Mouse (Mus musculus) monocyte, adult 2 months (primary cell): ENCODE data around the gene Hivep3.

ENCODE experiments used
- DNase-seq, 2 experiments: peaks; one replicate each; pipeline ENCODE4 v3.0.0; 2022; ENCODE audit warnings: low spot score in 2 of 2, low read depth in 1 of 2

Gene Hivep3

GRCm38 (mm10) chr4:119815133-119815792 is 81.7 kb downstream of the Hivep3 start:
- no peak for DNase-seq

DNA sequence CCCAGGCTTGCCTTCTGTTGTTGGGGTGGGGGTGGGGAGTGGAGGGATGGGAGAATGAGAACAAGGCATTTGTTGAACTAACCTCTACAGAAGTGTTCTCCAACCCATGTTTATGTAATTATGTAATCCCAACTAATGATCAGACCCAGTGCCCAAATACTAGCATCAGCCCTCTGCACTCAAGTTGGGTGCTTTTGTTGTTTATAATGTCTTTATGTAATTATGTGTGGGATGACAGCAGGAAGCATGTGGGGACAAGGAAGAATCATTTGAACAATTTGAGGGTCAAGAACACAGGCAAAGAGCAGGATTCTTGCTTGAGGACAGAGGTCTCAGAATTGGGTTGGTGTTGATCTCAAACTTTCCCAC is 82.2 kb downstream of the Hivep3 start:
- no peak for DNase-seq

DNA sequence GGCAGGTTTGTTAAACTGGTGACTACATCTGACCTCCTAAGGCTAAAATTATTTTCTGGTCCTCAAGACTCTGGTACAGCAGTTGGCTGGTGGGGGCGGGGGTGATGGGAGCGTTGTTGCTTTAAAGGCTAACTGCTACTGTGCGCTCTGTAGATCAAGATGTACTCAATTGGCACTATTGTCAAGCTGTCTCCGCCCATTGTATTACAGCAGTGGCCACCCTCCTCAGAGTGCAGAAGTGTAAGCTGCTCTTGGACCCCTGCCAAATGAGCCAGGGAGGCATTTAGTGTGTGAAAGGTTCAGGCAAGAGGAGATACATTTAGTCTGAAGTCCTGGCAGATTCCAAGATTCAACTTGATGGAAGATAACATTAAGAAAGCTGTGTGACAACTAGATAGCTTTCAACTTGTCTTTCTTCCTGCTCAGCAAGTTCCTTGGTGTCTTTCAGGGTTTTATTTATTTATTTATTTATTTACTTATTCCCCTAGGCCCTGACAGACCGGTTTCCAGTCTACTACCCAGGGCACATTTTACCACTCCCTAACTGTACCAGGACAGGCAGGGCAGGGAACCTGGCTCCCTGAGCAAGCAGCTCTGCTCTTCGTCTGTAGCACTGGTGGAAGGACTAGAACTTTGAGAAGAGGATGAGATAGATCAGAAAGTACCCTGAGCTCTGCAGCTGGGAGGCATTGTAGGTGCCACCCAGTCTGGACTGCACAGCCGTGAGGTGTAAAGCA is 83.2 kb downstream of the Hivep3 start:
- DNase-seq, result no peak

GRCm38 (mm10) chr4:119825956-119826355 is 92.4 kb downstream of the Hivep3 start:
- no peak for DNase-seq

DNA sequence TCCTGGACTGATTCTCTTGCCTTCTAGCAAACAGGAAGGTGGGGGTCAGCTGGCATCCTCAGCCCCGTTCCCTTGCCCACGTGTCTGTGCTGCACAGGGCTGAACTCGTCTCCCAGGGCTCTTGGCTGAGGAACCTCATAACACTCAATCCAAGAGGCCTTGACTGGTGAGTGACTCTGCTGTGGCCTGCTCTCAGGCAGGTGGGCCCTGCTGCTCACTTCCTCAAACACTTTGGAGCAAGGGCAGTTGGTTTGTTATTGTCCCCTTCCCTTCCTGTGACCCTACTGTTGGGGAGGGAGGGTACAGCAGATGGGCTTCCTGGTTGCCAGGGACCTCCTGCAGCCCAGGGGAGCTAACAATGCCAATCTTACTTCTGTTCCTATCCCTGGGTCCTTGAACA is 94.8 kb downstream of the Hivep3 start:
- no peak for DNase-seq

GRCm38 (mm10) chr4:119828996-119829395 is 95.4 kb downstream of the Hivep3 start:
- no peak for DNase-seq

DNA sequence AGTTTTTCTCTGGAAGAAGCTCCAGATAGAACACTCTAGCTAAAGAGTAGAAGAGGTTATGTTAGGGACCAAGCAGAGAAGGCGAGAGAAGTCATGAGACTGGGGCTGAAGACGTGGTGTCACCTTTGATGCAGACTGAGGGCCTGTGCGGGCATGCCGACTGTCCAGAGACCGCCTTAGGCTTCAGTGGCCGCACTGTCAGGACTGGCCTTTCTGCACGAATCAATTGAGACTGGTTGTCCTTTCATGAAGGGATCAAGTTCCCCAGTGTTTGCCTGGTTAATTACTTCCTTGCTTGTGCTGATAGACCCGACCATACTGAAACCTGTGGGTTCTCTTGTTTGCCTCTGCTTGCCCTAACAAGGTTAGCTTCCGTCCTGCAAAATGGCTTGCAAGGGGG is 99.7 kb downstream of the Hivep3 start:
- DNase-seq, result no peak

- no peak for DNase-seq
Measured at GRCm38 (mm10) chr4:119833884-119834283, 100.3 kb downstream of the Hivep3 start.

DNA sequence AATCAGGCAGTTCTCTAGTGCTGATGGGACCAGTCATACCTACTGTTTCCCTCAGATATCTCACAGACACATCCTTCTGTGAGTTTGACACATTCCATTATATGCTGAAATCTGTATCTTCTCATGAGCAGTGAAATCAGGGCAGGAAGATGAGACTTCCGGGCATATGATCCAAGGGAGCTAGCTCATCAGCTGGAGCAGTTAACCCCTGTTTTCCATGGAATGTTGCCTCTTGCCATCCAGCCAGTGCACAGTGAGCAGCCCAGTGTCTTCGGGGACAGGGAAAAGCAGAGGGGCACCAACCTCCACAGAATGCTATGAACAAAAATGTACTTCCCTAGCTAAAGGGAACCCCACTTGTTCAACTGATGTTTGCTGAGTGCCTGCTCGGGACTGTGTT is 102.6 kb downstream of the Hivep3 start:
- DNase-seq, result no peak

DNA sequence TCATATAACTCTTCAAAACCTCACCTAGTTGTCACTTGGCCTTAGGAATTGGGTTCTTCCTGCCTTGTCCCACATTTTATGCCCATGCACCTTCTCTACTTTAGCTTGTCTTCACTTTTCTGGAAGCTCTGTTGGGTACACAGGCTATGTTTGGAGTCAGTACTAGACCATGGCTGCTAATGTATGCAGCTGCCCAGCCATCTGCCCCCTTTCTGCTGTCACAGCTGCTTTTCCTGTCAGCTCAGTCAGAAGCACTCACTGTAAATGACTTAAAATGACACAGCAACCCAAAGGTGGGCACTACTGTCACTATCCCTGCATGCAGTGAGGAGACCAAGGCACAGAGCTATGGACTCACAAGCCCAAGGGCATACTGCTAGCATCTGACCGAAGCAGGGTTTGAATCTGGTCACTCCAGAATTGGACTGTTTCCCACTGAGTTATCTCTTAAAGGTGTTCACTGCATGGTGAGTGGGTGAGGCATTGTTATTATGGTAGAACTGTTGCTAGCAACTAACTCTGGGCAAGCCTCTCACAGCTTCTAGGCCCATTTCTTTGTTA is 104.0 kb downstream of the Hivep3 start:
- no peak for DNase-seq

GRCm38 (mm10) chr4:119838308-119838707 is 104.7 kb downstream of the Hivep3 start:
- DNase-seq, result no peak

- DNase-seq, result no peak
Measured at GRCm38 (mm10) chr4:119843294-119843693, 109.7 kb downstream of the Hivep3 start.

GRCm38 (mm10) chr4:119844267-119844666 is 110.7 kb downstream of the Hivep3 start:
- no peak for DNase-seq

- DNase-seq, result no peak
Measured at GRCm38 (mm10) chr4:119845596-119846161, 112.1 kb downstream of the Hivep3 start.

DNA sequence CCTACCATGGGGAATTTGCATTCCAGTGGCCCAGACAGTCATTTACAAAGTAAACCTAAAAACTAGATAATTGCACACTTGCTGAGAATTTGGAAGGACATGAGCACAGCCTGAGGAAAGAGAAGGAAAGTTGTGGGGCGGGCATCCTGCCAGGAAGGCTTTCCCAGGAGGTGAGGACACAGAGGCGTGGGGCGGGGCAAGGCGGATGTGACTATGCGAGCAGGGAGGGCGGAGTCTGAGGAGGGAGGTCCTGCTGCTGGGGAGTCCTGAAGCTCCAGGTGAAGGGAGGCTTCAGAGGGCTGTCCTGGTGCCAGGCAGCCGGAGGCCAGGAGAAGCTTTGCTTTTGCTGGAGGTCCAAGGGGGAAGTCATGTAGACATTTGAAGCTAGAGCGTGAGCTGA is 118.9 kb downstream of the Hivep3 start:
- DNase-seq, result no peak

DNA sequence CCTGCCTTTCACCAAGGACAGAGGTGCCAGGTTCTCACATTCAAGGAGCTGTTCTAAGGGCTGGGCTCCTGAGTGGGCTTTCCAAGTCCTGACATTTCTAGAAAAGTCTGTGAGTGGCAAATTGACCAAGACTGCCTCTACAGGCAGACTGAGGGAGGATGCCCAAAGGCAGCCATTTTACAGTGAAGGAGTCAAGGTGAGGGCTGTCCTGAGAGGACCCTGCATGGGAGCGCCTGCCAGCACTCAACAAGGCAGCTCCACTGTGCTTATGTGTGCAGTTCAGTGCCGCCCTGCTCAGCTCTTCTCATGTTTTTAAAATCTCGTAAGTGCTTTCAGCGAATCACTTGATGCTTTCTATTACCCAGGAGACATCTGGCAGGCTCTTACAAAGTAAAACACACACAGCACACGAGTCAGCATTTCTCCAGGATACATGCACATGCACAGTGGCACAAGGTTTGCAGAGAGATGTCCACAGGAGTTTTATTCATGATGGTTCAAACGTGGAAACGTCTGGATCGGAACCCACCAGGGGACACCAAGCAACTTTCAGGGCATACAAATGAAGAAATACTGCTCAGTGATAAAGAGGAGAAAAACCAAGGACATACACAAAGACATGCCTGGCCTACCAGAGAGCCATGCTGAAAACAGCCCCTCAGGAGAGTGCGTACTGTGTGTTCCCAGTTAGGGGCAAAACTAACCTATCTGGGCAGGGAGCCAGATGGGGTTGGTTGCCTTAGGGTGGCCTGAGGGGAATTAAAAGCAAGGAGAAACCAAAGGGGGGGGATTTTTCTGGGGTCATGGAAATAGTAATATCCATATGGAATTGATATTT is 120.9 kb downstream of the Hivep3 start:
- no peak for DNase-seq

GRCm38 (mm10) chr4:119859454-119859853 is 125.9 kb downstream of the Hivep3 start:
- no peak for DNase-seq

DNA sequence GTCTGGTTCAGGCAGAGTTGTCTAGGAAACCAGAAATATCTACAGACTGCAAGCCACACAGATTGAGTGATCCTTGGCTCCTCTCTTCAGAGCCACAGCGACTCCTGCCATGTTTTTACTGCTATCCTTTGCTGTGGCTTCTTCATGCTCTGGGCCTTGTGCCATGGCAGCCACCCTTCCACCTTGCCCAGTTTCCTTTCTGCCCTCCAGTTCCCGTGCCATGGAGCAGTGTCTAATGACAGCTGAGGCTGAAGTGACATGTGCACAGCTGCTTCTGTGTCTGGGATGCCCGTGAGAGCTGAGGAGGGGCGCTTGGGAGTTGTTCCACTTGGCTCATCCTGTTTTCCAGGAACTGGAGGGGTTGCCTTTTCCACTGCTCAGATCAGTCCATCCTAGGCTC is 127.4 kb downstream of the Hivep3 start:
- DNase-seq, result no peak

GRCm38 (mm10) chr4:119865827-119866455 is 132.4 kb downstream of the Hivep3 start:
- DNase-seq, result no peak

DNA sequence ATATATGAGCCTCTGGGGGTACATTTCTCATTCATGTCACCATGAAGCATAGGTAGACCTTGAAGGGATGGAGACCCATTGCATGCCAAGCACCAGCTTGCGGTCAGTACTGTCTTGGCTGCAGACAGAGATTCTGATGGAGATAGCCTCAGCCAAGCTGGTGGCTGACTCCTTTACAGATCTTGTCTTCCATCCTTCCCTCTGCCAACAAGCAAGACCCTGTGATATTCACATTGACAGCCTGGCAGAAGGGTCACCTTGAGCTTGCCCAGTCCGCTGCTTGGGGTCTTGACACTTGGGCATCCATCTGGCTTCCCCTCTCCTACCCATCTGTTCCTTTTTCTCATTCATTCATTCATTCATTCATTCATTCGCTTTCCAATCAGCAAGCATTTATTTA is 133.5 kb downstream of the Hivep3 start:
- no peak for DNase-seq

DNA sequence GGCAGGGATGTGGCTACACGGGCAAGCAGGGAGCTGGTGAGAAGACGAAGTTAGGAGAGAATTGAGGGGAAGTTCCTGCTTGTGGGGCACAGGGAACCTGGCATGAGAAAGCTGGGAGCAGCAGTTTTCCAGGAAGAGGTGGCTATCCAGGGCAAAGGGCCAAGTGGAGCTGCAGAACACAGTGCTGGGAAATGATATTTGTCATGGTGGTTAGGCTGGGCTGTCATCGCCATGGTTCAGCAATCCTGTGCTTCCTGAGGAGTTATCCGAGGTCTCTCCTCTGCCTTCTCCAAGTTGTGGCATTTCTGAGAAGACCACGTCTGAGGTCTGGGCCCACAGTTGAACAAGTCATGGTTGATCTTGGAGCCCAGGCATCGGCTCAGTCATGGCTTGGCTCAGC is 136.8 kb downstream of the Hivep3 start:
- no peak for DNase-seq
